Mouse (Mus musculus): Measurements from ENCODE around the gene Scn3b. TPM values are rescaled to one million over a fixed set of nuclear protein-coding genes. Genes with fewer than 3 reads are reported as not detected.
A peak's percentile ranks its signal among the peaks of the same experiment; 100 is the strongest.

Gene Scn3b
- polyA plus RNA-seq, 1 experiment = 0.38 TPM

- H3K4me1 ChIP-seq (ENCODE audit: control insufficient read depth, insufficient read depth, low read length) = peaks cover 26% of the 10 kb centered on the region; the same call in 1 of the 2 replicates
Measured at GRCm38 (mm10) chr9:40322372-40322771, 53.4 kb downstream of the Scn3b start.

GRCm38 (mm10) chr9:40323171-40323570, 54.2 kb downstream of the Scn3b start:
- H3K4me3 ChIP-seq (ENCODE audit: insufficient read depth, low read depth, low read length) = no peak overlapping the region
- peak; percentile 73 for DNase-seq

More at GRCm38 (mm10) chr9:40322372-40322771, 53.4 kb downstream of the Scn3b start:
- Histone ChIP-seq H3K27me3 (replicated peaks; ENCODE audit: control insufficient read depth, insufficient read depth, low read length) (no peaks in the 10 kb centered on the region), H3K36me3 (ENCODE audit: control insufficient read depth, insufficient read depth, low read length) (no peaks in the 10 kb centered on the region), H3K27ac (ENCODE audit: insufficient read depth, low read depth, low read length) (no peak overlapping the region), H3K4me3 (ENCODE audit: insufficient read depth, low read depth, low read length) (no peak overlapping the region)
- no peak for DNase-seq
- 87% methylated on average over 3 of the region's 3 CpGs for WGBS
- TF ChIP-seq CTCF (conservative IDR thresholded peaks at IDR 0.05; ENCODE audit: insufficient read depth, insufficient read length, low read depth, low read length) (no peak), POLR2A (IDR thresholded peaks at IDR 0.05; ENCODE audit: low read depth, low read length) (no peak)

GRCm38 (mm10) chr9:40323773-40324172, 54.8 kb downstream of the Scn3b start:
- peaks cover 26% of the 10 kb centered on the region; the same call in 1 of the 2 replicates for H3K4me1 ChIP-seq (ENCODE audit: control insufficient read depth, insufficient read depth, low read length)
- H3K4me3 ChIP-seq (ENCODE audit: insufficient read depth, low read depth, low read length) = no peak overlapping the region
- 90% methylated on average over 6 of the region's 6 CpGs for WGBS
- H3K27me3 ChIP-seq (replicated peaks; ENCODE audit: control insufficient read depth, insufficient read depth, low read length) = no peaks in the 10 kb centered on the region
- no peak overlapping the region for H3K27ac ChIP-seq (ENCODE audit: insufficient read depth, low read depth, low read length)
- H3K36me3 ChIP-seq (ENCODE audit: control insufficient read depth, insufficient read depth, low read length) = no peaks in the 10 kb centered on the region
- TF ChIP-seq CTCF (conservative IDR thresholded peaks at IDR 0.05; ENCODE audit: insufficient read depth, insufficient read length, low read depth, low read length) = no peak
- no peak for TF ChIP-seq POLR2A (IDR thresholded peaks at IDR 0.05; ENCODE audit: low read depth, low read length)
- no peak for DNase-seq

More at GRCm38 (mm10) chr9:40323171-40323570, 54.2 kb downstream of the Scn3b start:
- Histone ChIP-seq H3K27ac (ENCODE audit: insufficient read depth, low read depth, low read length) (no peak overlapping the region), H3K27me3 (replicated peaks; ENCODE audit: control insufficient read depth, insufficient read depth, low read length) (no peaks in the 10 kb centered on the region), H3K36me3 (ENCODE audit: control insufficient read depth, insufficient read depth, low read length) (no peaks in the 10 kb centered on the region), H3K4me1 (ENCODE audit: control insufficient read depth, insufficient read depth, low read length) (peaks cover 26% of the 10 kb centered on the region; the same call in 1 of the 2 replicates)
- 39% methylated on average over 5 of the region's 5 CpGs for WGBS
- TF ChIP-seq POLR2A (IDR thresholded peaks at IDR 0.05; ENCODE audit: low read depth, low read length) = no peak
- TF ChIP-seq CTCF (conservative IDR thresholded peaks at IDR 0.05; ENCODE audit: insufficient read depth, insufficient read length, low read depth, low read length) = no peak

- 75% methylated on average over 4 of the region's 4 CpGs for WGBS
- Histone ChIP-seq H3K27ac (ENCODE audit: insufficient read depth, low read depth, low read length) (no peak overlapping the region), H3K4me3 (ENCODE audit: insufficient read depth, low read depth, low read length) (no peak overlapping the region), H3K4me1 (ENCODE audit: control insufficient read depth, insufficient read depth, low read length) (peaks cover 26% of the 10 kb centered on the region; the same call in 1 of the 2 replicates), H3K36me3 (ENCODE audit: control insufficient read depth, insufficient read depth, low read length) (no peaks in the 10 kb centered on the region), H3K27me3 (replicated peaks; ENCODE audit: control insufficient read depth, insufficient read depth, low read length) (no peaks in the 10 kb centered on the region)
- no peak for DNase-seq
- TF ChIP-seq POLR2A (IDR thresholded peaks at IDR 0.05; ENCODE audit: low read depth, low read length) (no peak), CTCF (conservative IDR thresholded peaks at IDR 0.05; ENCODE audit: insufficient read depth, insufficient read length, low read depth, low read length) (no peak)
Measured at GRCm38 (mm10) chr9:40324232-40324792, 55.3 kb downstream of the Scn3b start.

- no peak overlapping the region for H3K27ac ChIP-seq (ENCODE audit: insufficient read depth, low read depth, low read length)
- H3K4me1 ChIP-seq (ENCODE audit: control insufficient read depth, insufficient read depth, low read length) = peaks cover 24% of the 10 kb centered on the region; the same call in 1 of the 2 replicates
- TF ChIP-seq POLR2A (IDR thresholded peaks at IDR 0.05; ENCODE audit: low read depth, low read length) (no peak), CTCF (conservative IDR thresholded peaks at IDR 0.05; ENCODE audit: insufficient read depth, insufficient read length, low read depth, low read length) (no peak)
- WGBS = 62% methylated on average over 6 of the region's 6 CpGs
- no peaks in the 10 kb centered on the region for H3K36me3 ChIP-seq (ENCODE audit: control insufficient read depth, insufficient read depth, low read length)
- H3K4me3 ChIP-seq (ENCODE audit: insufficient read depth, low read depth, low read length) = no peak overlapping the region
- peak; percentile 43 for DNase-seq
- H3K27me3 ChIP-seq (replicated peaks; ENCODE audit: control insufficient read depth, insufficient read depth, low read length) = no peaks in the 10 kb centered on the region
Measured at GRCm38 (mm10) chr9:40324826-40325225, 55.8 kb downstream of the Scn3b start.

GRCm38 (mm10) chr9:40326260-40326915, 57.4 kb downstream of the Scn3b start:
- no peak for TF ChIP-seq CTCF (conservative IDR thresholded peaks at IDR 0.05; ENCODE audit: insufficient read depth, insufficient read length, low read depth, low read length)
- TF ChIP-seq POLR2A (IDR thresholded peaks at IDR 0.05; ENCODE audit: low read depth, low read length) = no peak
- Histone ChIP-seq H3K4me3 (ENCODE audit: insufficient read depth, low read depth, low read length) (no peak overlapping the region), H3K4me1 (ENCODE audit: control insufficient read depth, insufficient read depth, low read length) (peaks cover 20% of the 10 kb centered on the region; the same call in 1 of the 2 replicates), H3K27ac (ENCODE audit: insufficient read depth, low read depth, low read length) (no peak overlapping the region), H3K36me3 (ENCODE audit: control insufficient read depth, insufficient read depth, low read length) (no peaks in the 10 kb centered on the region), H3K27me3 (replicated peaks; ENCODE audit: control insufficient read depth, insufficient read depth, low read length) (no peaks in the 10 kb centered on the region)
- no peak for DNase-seq
- 53% methylated on average over 7 of the region's 7 CpGs for WGBS

Measured in kidney, adult 2 months (tissue).